Mouse (Mus musculus) midbrain, postnatal 0 days (tissue): ENCODE results near the gene Magea6. TPM values are rescaled to one million over a fixed set of nuclear protein-coding genes. Genes with fewer than 3 reads are reported as not detected.
"Not testable (repeated sequence)": the region's sequence is repeated elsewhere in the genome, so short reads cannot be mapped to it uniquely, and the experiment has no call there.

ENCODE experiments used
- ATAC-seq: fragments of 200-750 bp; cut with Nextera tagmentation; 2 replicates; pipeline ENCODE4 v1.8.0; 2017; ENCODE audit warnings: moderate number of reproducible peaks, mild to moderate bottlenecking, moderate TSS enrichment, moderate library complexity; ENCODE audit not compliant: low FRiP score
- DNase-seq: peaks from one replicate; pipeline ENCODE4 v3.0.0-alpha.2; 2015; ENCODE audit warnings: low spot score
- H3K27ac ChIP-seq: fragments of 300-500 bp; sonication (generic); 2 replicates; pipeline ENCODE4 v1.5.1; 2014; ENCODE audit warnings: low read depth, mild to moderate bottlenecking, low read length, mixed read lengths
- H3K27me3 ChIP-seq: fragments of 300-500 bp; sonication (generic); 2 replicates; pipeline ENCODE4 v1.6.1; 2014; ENCODE audit warnings: low read length, control low read depth, mixed read lengths; ENCODE audit not compliant: insufficient read depth
- H3K36me3 ChIP-seq: fragments of 300-500 bp; sonication (generic); 2 replicates; pipeline ENCODE4 v1.6.1; 2014; ENCODE audit warnings: low read length, control low read depth, mixed read lengths; ENCODE audit not compliant: insufficient read depth
- H3K4me1 ChIP-seq: fragments of 300-500 bp; sonication (generic); 2 replicates; pipeline ENCODE4 v1.6.1; 2014; ENCODE audit warnings: mild to moderate bottlenecking, control low read depth, antibody characterized with exemption, low read length, mixed read lengths; ENCODE audit not compliant: insufficient read depth
- H3K4me2 ChIP-seq: fragments of 300-500 bp; sonication (generic); 2 replicates; pipeline ENCODE4 v1.6.1; 2014; ENCODE audit warnings: low read depth, mild to moderate bottlenecking, low read length, mixed read lengths; ENCODE audit not compliant: poor library complexity, severe bottlenecking
- H3K4me3 ChIP-seq: fragments of 300-500 bp; sonication (generic); 2 replicates; pipeline ENCODE4 v1.5.1; 2014; ENCODE audit warnings: low read depth, mild to moderate bottlenecking, low read length, moderate library complexity
- H3K9ac ChIP-seq: fragments of 300-500 bp; sonication (generic); replicated peaks from 2 replicates; pipeline ENCODE4 v1.6.1; 2014; ENCODE audit warnings: mild to moderate bottlenecking, low read length, moderate library complexity, mixed read lengths; ENCODE audit not compliant: poor library complexity, severe bottlenecking
- H3K9me3 ChIP-seq: fragments of 300-500 bp; sonication (generic); 2 replicates; pipeline ENCODE4 v1.6.1; 2016; ENCODE audit warnings: low read length, control low read depth
- WGBS: fragments of 180-500 bp; shearing (Covaris S2); extraction: QIAGEN DNeasy Blood & Tissue Kit; methylation state at CpG from one replicate; pipeline ENCODE4 v1.1.7; 2014; 5-methylcytosine and 5-hydroxymethylcytosine counted together
- polyA plus RNA-seq: library from polyadenylated mRNA; unstranded; fragments of >200 nt; fragmentation: Nextera tagmentation; extraction: Ambion mirVana; gene quantifications from 2 replicates; pipeline ENCODE4 v1.2.1, GENCODE M21; 2015
- total RNA-seq: library from RNA; depleted of rRNA; stranded (reverse); fragments of >200 nt; gene quantifications from 2 replicates; pipeline ENCODE4 v1.2.3, GENCODE M21; 2014; rRNA removed

The Magea6 gene
- not detected in 2 replicates for total RNA-seq
- not detected in 2 replicates for polyA plus RNA-seq

GRCm38 (mm10) chrX:154935887-154936286 is at the start of gene Magea6:
Gene Magea6 (minus strand): TSS chrX:154935987.
- WGBS = 75% methylated on average over 1 of the region's 1 CpGs
- H3K27ac ChIP-seq = not testable (repeated sequence)

GRCm38 (mm10) chrX:154949405-154949804 is 13.6 kb upstream of the Magea6 start, which contains the start of gene Magea3:
Gene Magea3 (minus strand): TSS chrX:154949505.
- not testable (repeated sequence) for H3K27ac ChIP-seq, H3K4me2 ChIP-seq, H3K9me3 ChIP-seq, H3K9ac ChIP-seq, H3K27me3 ChIP-seq, H3K4me1 ChIP-seq, DNase-seq, ATAC-seq, H3K36me3 ChIP-seq, H3K4me3 ChIP-seq
- 33% methylated on average over 1 of the region's 1 CpGs for WGBS

More at GRCm38 (mm10) chrX:154935887-154936286, at the start of gene Magea6:
- not testable (repeated sequence) for H3K9ac ChIP-seq, DNase-seq, ATAC-seq, H3K9me3 ChIP-seq, H3K4me2 ChIP-seq, H3K27me3 ChIP-seq, H3K4me3 ChIP-seq, H3K36me3 ChIP-seq, H3K4me1 ChIP-seq

- 89% methylated on average over 3 of the region's 3 CpGs for WGBS
These were observed 45.6 kb downstream of the Magea6 start, which contains the start of gene Cldn34b1 for GRCm38 (mm10) chrX:154890167-154890566. Gene Cldn34b1 (minus strand): TSS chrX:154890267.

More at GRCm38 (mm10) chrX:154890167-154890566, 45.6 kb downstream of the Magea6 start, which contains the start of gene Cldn34b1:
- H3K9ac ChIP-seq, H3K9me3 ChIP-seq, ATAC-seq, H3K4me3 ChIP-seq, H3K4me2 ChIP-seq, H3K4me1 ChIP-seq, DNase-seq, H3K36me3 ChIP-seq, H3K27me3 ChIP-seq, H3K27ac ChIP-seq: not testable (repeated sequence)

Other genes with a start within 250 kb of the Magea6 start
- not detected in 2 replicates for gene Cldn34b1, start 45.7 kb downstream of the Magea6 start, total RNA-seq
- not detected in 2 replicates for gene Cldn34b1, start 45.7 kb downstream of the Magea6 start, polyA plus RNA-seq
- not detected in 2 replicates for gene Magea3, start 13.5 kb upstream of the Magea6 start, total RNA-seq
- gene Magea3, start 13.5 kb upstream of the Magea6 start, polyA plus RNA-seq = not detected in 2 replicates
- not detected in 2 replicates for gene Magea8, start 59.9 kb upstream of the Magea6 start, total RNA-seq
- not detected in 2 replicates for gene Magea8, start 59.9 kb upstream of the Magea6 start, polyA plus RNA-seq
- not detected in 2 replicates for gene Magea5, start 127.2 kb upstream of the Magea6 start, total RNA-seq
- gene Magea5, start 127.2 kb upstream of the Magea6 start, polyA plus RNA-seq = not detected in 2 replicates
- gene Magea1, start 153.8 kb upstream of the Magea6 start, total RNA-seq = not detected in 2 replicates
- gene Magea1, start 153.8 kb upstream of the Magea6 start, polyA plus RNA-seq = not detected in 2 replicates
- not detected in 2 replicates for gene Magea2, start 157.7 kb upstream of the Magea6 start, total RNA-seq
- gene Magea2, start 157.7 kb upstream of the Magea6 start, polyA plus RNA-seq = not detected in 2 replicates
- gene Cldn34b2, start 192.4 kb upstream of the Magea6 start, total RNA-seq = not detected in 2 replicates
- not detected in 2 replicates for gene Cldn34b2, start 192.4 kb upstream of the Magea6 start, polyA plus RNA-seq